Mouse (Mus musculus): ENCODE measurements around the gene Gdpgp1.

Gdpgp1 gene

GRCm38 (mm10) chr7:80199851-80200587 is 32.6 kb upstream of the Gdpgp1 start:
- no peak for DNase-seq (ENCODE audit: low spot score in 2 of 2)

GRCm38 (mm10) chr7:80200588-80200945 is 32.1 kb upstream of the Gdpgp1 start:
- DNase-seq (ENCODE audit: low spot score in 2 of 2), result no peak

- DNase-seq (ENCODE audit: low spot score in 2 of 2), result no peak
Observed at GRCm38 (mm10) chr7:80200963-80201539, 31.6 kb upstream of the Gdpgp1 start.

- no peak for DNase-seq (ENCODE audit: low spot score in 2 of 2)
Observed at GRCm38 (mm10) chr7:80201888-80202540, 30.7 kb upstream of the Gdpgp1 start.

GRCm38 (mm10) chr7:80202961-80203360 is 29.7 kb upstream of the Gdpgp1 start:
- no peak for DNase-seq (ENCODE audit: low spot score in 2 of 2)

GRCm38 (mm10) chr7:80203638-80204096 is 29.0 kb upstream of the Gdpgp1 start:
- DNase-seq (ENCODE audit: low spot score in 2 of 2), result no peak

GRCm38 (mm10) chr7:80204362-80204761 is 28.3 kb upstream of the Gdpgp1 start:
- DNase-seq (ENCODE audit: low spot score in 2 of 2), result no peak

- no peak for DNase-seq (ENCODE audit: low spot score in 2 of 2)
Observed at GRCm38 (mm10) chr7:80204961-80205360, 27.7 kb upstream of the Gdpgp1 start.

- DNase-seq (ENCODE audit: low spot score in 2 of 2), result no peak
Observed at GRCm38 (mm10) chr7:80205705-80206589, 26.7 kb upstream of the Gdpgp1 start.

- no peak for DNase-seq (ENCODE audit: low spot score in 2 of 2)
Observed at GRCm38 (mm10) chr7:80207314-80207731, 25.3 kb upstream of the Gdpgp1 start.

GRCm38 (mm10) chr7:80208026-80208642 is 24.5 kb upstream of the Gdpgp1 start:
- no peak for DNase-seq (ENCODE audit: low spot score in 2 of 2)

GRCm38 (mm10) chr7:80208738-80209430 is 23.8 kb upstream of the Gdpgp1 start:
- DNase-seq (ENCODE audit: low spot score in 2 of 2), result no peak

- DNase-seq (ENCODE audit: low spot score in 2 of 2), result no peak
Observed at GRCm38 (mm10) chr7:80209669-80210068, 23.0 kb upstream of the Gdpgp1 start.

- no peak for DNase-seq (ENCODE audit: low spot score in 2 of 2)
Observed at GRCm38 (mm10) chr7:80210982-80211381, 21.7 kb upstream of the Gdpgp1 start.

- DNase-seq (ENCODE audit: low spot score in 2 of 2), result no peak
Observed at GRCm38 (mm10) chr7:80213604-80214003, 19.1 kb upstream of the Gdpgp1 start.

- DNase-seq (ENCODE audit: low spot score in 2 of 2), result no peak
Observed at GRCm38 (mm10) chr7:80214459-80214858, 18.2 kb upstream of the Gdpgp1 start.

GRCm38 (mm10) chr7:80215398-80215797 is 17.3 kb upstream of the Gdpgp1 start:
- peak in 1 of 2 experiments; percentile 67 for DNase-seq (ENCODE audit: low spot score in 2 of 2)

- DNase-seq (ENCODE audit: low spot score in 2 of 2), result no peak
Observed at GRCm38 (mm10) chr7:80216566-80216965, 16.1 kb upstream of the Gdpgp1 start.

GRCm38 (mm10) chr7:80218666-80219065 is 14.0 kb upstream of the Gdpgp1 start:
- no peak for DNase-seq (ENCODE audit: low spot score in 2 of 2)

GRCm38 (mm10) chr7:80220237-80220797 is 12.3 kb upstream of the Gdpgp1 start:
- no peak for DNase-seq (ENCODE audit: low spot score in 2 of 2)

Data from frontal cortex, postnatal 14 days (tissue).